Mouse (Mus musculus) stomach, embryonic 14.5 days (tissue): ENCODE data around the gene Olfr427. TPM values are rescaled to one million over a fixed set of nuclear protein-coding genes. Genes with fewer than 3 reads are reported as not detected.

Experiments used
- ATAC-seq: fragments of 200-750 bp; cut with Nextera tagmentation; 2 replicates; pipeline ENCODE4 v1.8.0; 2017; ENCODE audit warnings: low read depth, moderate TSS enrichment; ENCODE audit not compliant: insufficient number of reproducible peaks, insufficient read depth, low FRiP score
- H3K27ac ChIP-seq: fragments of 300-500 bp; sonication (generic); 2 replicates; pipeline ENCODE4 v1.5.1; 2014; ENCODE audit warnings: mild to moderate bottlenecking, low read length, moderate library complexity, mixed read lengths
- H3K27me3 ChIP-seq: fragments of 300-500 bp; sonication (generic); 2 replicates; pipeline ENCODE4 v1.6.1; 2014; ENCODE audit warnings: low read length, control low read depth, mixed read lengths; ENCODE audit not compliant: control insufficient read depth, insufficient read depth
- H3K36me3 ChIP-seq: fragments of 300-500 bp; sonication (generic); 2 replicates; pipeline ENCODE4 v1.6.1; 2014; ENCODE audit warnings: mild to moderate bottlenecking, control low read depth, low read length, moderate library complexity, mixed read lengths; ENCODE audit not compliant: control insufficient read depth, insufficient read depth
- H3K4me1 ChIP-seq: fragments of 300-500 bp; sonication (generic); 2 replicates; pipeline ENCODE4 v1.6.1; 2014; ENCODE audit warnings: low read length, control low read depth, mixed read lengths; ENCODE audit not compliant: control insufficient read depth, insufficient read depth
- H3K4me2 ChIP-seq: fragments of 300-500 bp; sonication (generic); replicated peaks from 2 replicates; pipeline ENCODE4 v1.6.1; 2014; ENCODE audit warnings: low read depth, low read length, control low read depth
- H3K4me3 ChIP-seq: fragments of 300-500 bp; sonication (generic); 2 replicates; pipeline ENCODE4 v1.5.1; 2014; ENCODE audit warnings: low read depth, low read length, control low read depth
- H3K9ac ChIP-seq: fragments of 300-500 bp; sonication (generic); replicated peaks from 2 replicates; pipeline ENCODE4 v1.6.1; 2014; ENCODE audit warnings: low read depth, mild to moderate bottlenecking, control low read depth, low read length, moderate library complexity, mixed read lengths
- H3K9me3 ChIP-seq: fragments of 300-500 bp; sonication (generic); 2 replicates; pipeline ENCODE4 v1.6.1; 2016; ENCODE audit warnings: low read depth, low read length, control low read depth; ENCODE audit not compliant: control insufficient read depth
- WGBS: fragments of 180-500 bp; shearing (Covaris S2); extraction: QIAGEN DNeasy Blood & Tissue Kit; methylation state at CpG from one replicate; pipeline ENCODE4 v1.1.7; 2014; 5-methylcytosine and 5-hydroxymethylcytosine counted together
- polyA plus RNA-seq: library from polyadenylated mRNA; unstranded; fragments of >200 nt; fragmentation: Nextera tagmentation; extraction: Ambion mirVana; gene quantifications from 2 replicates; pipeline ENCODE4 v1.2.1, GENCODE M21; 2014

The Olfr427 gene
- polyA plus RNA-seq, 1 experiment from 2014 or later: not detected

- Histone ChIP-seq H3K27ac (no peak within 1 kb of the TSS), H3K4me3 (no peak within 1 kb of the TSS), H3K27me3 (no peaks in the 10 kb centered on the region), H3K4me1 (no peaks in the 10 kb centered on the region), H3K36me3 (no peaks in the 10 kb centered on the region), H3K4me2 (no peak within 1 kb of the TSS), H3K9me3 (no peaks in the 10 kb centered on the region), H3K9ac (no peak within 1 kb of the TSS)
- ATAC-seq: no peak
- WGBS: 90% methylated on average over 3 of the region's 3 CpGs
Measured at GRCm38 (mm10) chr1:174066305-174066704, 30.4 kb upstream of the Olfr427 start, which contains the start of gene Olfr430. Gene Olfr430, plus strand, starts transcription at chr1:174066605.

GRCm38 (mm10) chr1:174084031-174084430 is 12.7 kb upstream of the Olfr427 start, which contains the start of gene Olfr429:
Gene Olfr429, plus strand, starts transcription at chr1:174084331.
- Histone ChIP-seq H3K27ac (no peak within 1 kb of the TSS), H3K4me3 (no peak within 1 kb of the TSS), H3K27me3 (no peaks in the 10 kb centered on the region), H3K9ac (no peak within 1 kb of the TSS), H3K9me3 (no peaks in the 10 kb centered on the region), H3K4me1 (no peaks in the 10 kb centered on the region), H3K4me2 (no peak within 1 kb of the TSS), H3K36me3 (no peaks in the 10 kb centered on the region)
- ATAC-seq: no peak
- WGBS: 92% methylated on average over 2 of the region's 2 CpGs

- Histone ChIP-seq H3K27ac (no peak overlapping the region), H3K36me3 (no peaks in the 10 kb centered on the region), H3K4me3 (no peak overlapping the region), H3K27me3 (no peaks in the 10 kb centered on the region), H3K4me2 (no peak overlapping the region), H3K9ac (no peak overlapping the region), H3K4me1 (no peaks in the 10 kb centered on the region), H3K9me3 (no peaks in the 10 kb centered on the region)
- ATAC-seq: no peak
- WGBS: 56% methylated on average over 2 of the region's 2 CpGs
Measured at GRCm38 (mm10) chr1:174103735-174104134, 7.0 kb downstream of the Olfr427 start.

- no peak within 1 kb of the TSS for H3K4me2 ChIP-seq
- H3K36me3 ChIP-seq: no peaks in the 10 kb centered on the region
- H3K27me3 ChIP-seq: no peaks in the 10 kb centered on the region
- no peaks in the 10 kb centered on the region for H3K4me1 ChIP-seq
- WGBS: 45% methylated on average over 2 of the region's 2 CpGs
- no peak within 1 kb of the TSS for H3K4me3 ChIP-seq
- no peak within 1 kb of the TSS for H3K9ac ChIP-seq
- no peaks in the 10 kb centered on the region for H3K9me3 ChIP-seq
- H3K27ac ChIP-seq: no peak within 1 kb of the TSS
- ATAC-seq: no peak
Measured at GRCm38 (mm10) chr1:174121062-174121461, 24.4 kb downstream of the Olfr427 start, which contains the start of gene Olfr231. Gene Olfr231, minus strand, starts transcription at chr1:174121162.

GRCm38 (mm10) chr1:174131217-174131616 is 34.5 kb downstream of the Olfr427 start, which contains the start of gene Olfr424:
Gene Olfr424, plus strand, starts transcription at chr1:174131517.
- no peaks in the 10 kb centered on the region for H3K4me1 ChIP-seq
- no peak within 1 kb of the TSS for H3K4me2 ChIP-seq
- H3K27ac ChIP-seq: no peak within 1 kb of the TSS
- H3K27me3 ChIP-seq: no peaks in the 10 kb centered on the region
- 74% methylated on average over 3 of the region's 3 CpGs for WGBS
- no peak within 1 kb of the TSS for H3K9ac ChIP-seq
- H3K4me3 ChIP-seq: no peak within 1 kb of the TSS
- no peaks in the 10 kb centered on the region for H3K36me3 ChIP-seq
- ATAC-seq: no peak
- H3K9me3 ChIP-seq: no peaks in the 10 kb centered on the region

GRCm38 (mm10) chr1:174131999-174132398 is 35.3 kb downstream of the Olfr427 start:
- no peak for ATAC-seq
- WGBS: 75% methylated on average over 3 of the region's 3 CpGs
- no peak overlapping the region for H3K4me3 ChIP-seq
- H3K9me3 ChIP-seq: no peaks in the 10 kb centered on the region
- H3K9ac ChIP-seq: no peak overlapping the region
- no peaks in the 10 kb centered on the region for H3K4me1 ChIP-seq
- H3K27me3 ChIP-seq: no peaks in the 10 kb centered on the region
- H3K4me2 ChIP-seq: no peak overlapping the region
- H3K36me3 ChIP-seq: no peaks in the 10 kb centered on the region
- H3K27ac ChIP-seq: no peak overlapping the region

GRCm38 (mm10) chr1:174141384-174141783 is 44.7 kb downstream of the Olfr427 start:
- Histone ChIP-seq H3K27me3 (no peaks in the 10 kb centered on the region), H3K36me3 (no peaks in the 10 kb centered on the region), H3K27ac (no peak overlapping the region), H3K4me1 (no peaks in the 10 kb centered on the region), H3K9ac (no peak overlapping the region), H3K4me2 (no peak overlapping the region), H3K9me3 (no peaks in the 10 kb centered on the region), H3K4me3 (no peak overlapping the region)
- ATAC-seq: no peak
- 73% methylated on average over 2 of the region's 2 CpGs for WGBS

GRCm38 (mm10) chr1:174146696-174147095 is 50.0 kb downstream of the Olfr427 start:
- H3K4me2 ChIP-seq: no peak overlapping the region
- H3K27me3 ChIP-seq: no peaks in the 10 kb centered on the region
- H3K9ac ChIP-seq: no peak overlapping the region
- no peaks in the 10 kb centered on the region for H3K4me1 ChIP-seq
- H3K36me3 ChIP-seq: no peaks in the 10 kb centered on the region
- H3K9me3 ChIP-seq: no peaks in the 10 kb centered on the region
- no peak overlapping the region for H3K27ac ChIP-seq
- no peak overlapping the region for H3K4me3 ChIP-seq
- 65% methylated on average over 1 of the region's 1 CpGs for WGBS
- no peak for ATAC-seq

GRCm38 (mm10) chr1:174149289-174149688 is 52.6 kb downstream of the Olfr427 start:
- 83% methylated on average over 2 of the region's 2 CpGs for WGBS
- Histone ChIP-seq H3K9ac (no peak overlapping the region), H3K4me3 (no peak overlapping the region), H3K36me3 (no peaks in the 10 kb centered on the region), H3K27ac (no peak overlapping the region), H3K27me3 (no peaks in the 10 kb centered on the region), H3K9me3 (no peaks in the 10 kb centered on the region), H3K4me2 (no peak overlapping the region), H3K4me1 (no peaks in the 10 kb centered on the region)
- ATAC-seq: no peak
